Mouse (Mus musculus) telencephalon, adult 2 months (tissue): Measurements from ENCODE around the gene Supt4a.

ENCODE experiments used
- DNase-seq: peaks from one replicate; pipeline ENCODE4 v3.0.0-alpha.2; 2011; ENCODE audit warnings: low read depth, low spot score

Gene Supt4a

GRCm38 (mm10) chr11:87725964-87726562 lies 11.3 kb upstream of the Supt4a start:
- no peak for DNase-seq

- DNase-seq: no peak
Measured at GRCm38 (mm10) chr11:87727021-87727420, 10.3 kb upstream of the Supt4a start.

GRCm38 (mm10) chr11:87727471-87727870 lies 9.9 kb upstream of the Supt4a start:
- DNase-seq: no peak

- DNase-seq: no peak
Measured at GRCm38 (mm10) chr11:87728850-87729592, 8.3 kb upstream of the Supt4a start.

GRCm38 (mm10) chr11:87729593-87730185 lies 7.7 kb upstream of the Supt4a start:
- no peak for DNase-seq

GRCm38 (mm10) chr11:87730652-87731310 lies 6.6 kb upstream of the Supt4a start:
- no peak for DNase-seq

- DNase-seq: no peak
Measured at GRCm38 (mm10) chr11:87734346-87734745, 3.0 kb upstream of the Supt4a start.

GRCm38 (mm10) chr11:87735691-87736090 lies 1.7 kb upstream of the Supt4a start:
- no peak for DNase-seq

GRCm38 (mm10) chr11:87736647-87737134 lies 661 bp upstream of the Supt4a start:
- no peak for DNase-seq

GRCm38 (mm10) chr11:87743691-87744090 lies 6.3 kb downstream of the Supt4a start:
- no peak for DNase-seq

GRCm38 (mm10) chr11:87744964-87745363 lies 7.6 kb downstream of the Supt4a start:
- no peak for DNase-seq

- DNase-seq: no peak
Measured at GRCm38 (mm10) chr11:87745632-87746555, 8.5 kb downstream of the Supt4a start.

- DNase-seq: no peak
Measured at GRCm38 (mm10) chr11:87747312-87747711, 10.0 kb downstream of the Supt4a start.

GRCm38 (mm10) chr11:87747716-87748115 lies 10.4 kb downstream of the Supt4a start:
- no peak for DNase-seq

GRCm38 (mm10) chr11:87748132-87749119 lies 11.1 kb downstream of the Supt4a start:
- no peak for DNase-seq

- no peak for DNase-seq
Measured at GRCm38 (mm10) chr11:87749192-87750042, 12.1 kb downstream of the Supt4a start.

GRCm38 (mm10) chr11:87750043-87750421 lies 12.7 kb downstream of the Supt4a start:
- DNase-seq: no peak

- DNase-seq: no peak
Measured at GRCm38 (mm10) chr11:87750521-87750920, 13.2 kb downstream of the Supt4a start.

- DNase-seq: no peak
Measured at GRCm38 (mm10) chr11:87751031-87751430, 13.7 kb downstream of the Supt4a start.
